Mouse (Mus musculus): ENCODE results near the gene Fam8a1.
A peak's percentile ranks its signal among the peaks of the same experiment; 100 is the strongest.

The Fam8a1 gene

GRCm38 (mm10) chr13:46669048-46669619 lies at the start of gene Fam8a1:
Fam8a1 (plus strand) TSS chr13:46669522.
- peak; percentile 85 for DNase-seq (ENCODE audit: low spot score)

- DNase-seq (ENCODE audit: low spot score), result peak; percentile 32
Measured at GRCm38 (mm10) chr13:46619633-46620032, 49.7 kb upstream of the Fam8a1 start.

- no peak for DNase-seq (ENCODE audit: low spot score)
Measured at GRCm38 (mm10) chr13:46620964-46621757, 48.2 kb upstream of the Fam8a1 start.

GRCm38 (mm10) chr13:46626608-46627007 lies 42.7 kb upstream of the Fam8a1 start:
- DNase-seq (ENCODE audit: low spot score), result no peak

- DNase-seq (ENCODE audit: low spot score), result no peak
Measured at GRCm38 (mm10) chr13:46627841-46628240, 41.5 kb upstream of the Fam8a1 start.

- no peak for DNase-seq (ENCODE audit: low spot score)
Measured at GRCm38 (mm10) chr13:46629391-46629790, 39.9 kb upstream of the Fam8a1 start.

GRCm38 (mm10) chr13:46632796-46633195 lies 36.5 kb upstream of the Fam8a1 start:
- DNase-seq (ENCODE audit: low spot score), result no peak

GRCm38 (mm10) chr13:46633320-46634132 lies 35.8 kb upstream of the Fam8a1 start:
- peak; percentile 61 for DNase-seq (ENCODE audit: low spot score)

- DNase-seq (ENCODE audit: low spot score), result no peak
Measured at GRCm38 (mm10) chr13:46634133-46634488, 35.2 kb upstream of the Fam8a1 start.

GRCm38 (mm10) chr13:46640608-46641468 lies 28.5 kb upstream of the Fam8a1 start:
- DNase-seq (ENCODE audit: low spot score), result no peak

- DNase-seq (ENCODE audit: low spot score), result no peak
Measured at GRCm38 (mm10) chr13:46642318-46642717, 27.0 kb upstream of the Fam8a1 start.

GRCm38 (mm10) chr13:46644175-46644574 lies 25.1 kb upstream of the Fam8a1 start:
- DNase-seq (ENCODE audit: low spot score), result no peak

- DNase-seq (ENCODE audit: low spot score), result no peak
Measured at GRCm38 (mm10) chr13:46645476-46645875, 23.8 kb upstream of the Fam8a1 start.

- no peak for DNase-seq (ENCODE audit: low spot score)
Measured at GRCm38 (mm10) chr13:46651853-46652252, 17.5 kb upstream of the Fam8a1 start.

GRCm38 (mm10) chr13:46652671-46653070 lies 16.7 kb upstream of the Fam8a1 start:
- DNase-seq (ENCODE audit: low spot score), result no peak

- no peak for DNase-seq (ENCODE audit: low spot score)
Measured at GRCm38 (mm10) chr13:46653671-46654070, 15.7 kb upstream of the Fam8a1 start.

GRCm38 (mm10) chr13:46654566-46654965 lies 14.8 kb upstream of the Fam8a1 start:
- DNase-seq (ENCODE audit: low spot score), result no peak

GRCm38 (mm10) chr13:46659211-46659610 lies 10.1 kb upstream of the Fam8a1 start:
- DNase-seq (ENCODE audit: low spot score), result no peak

GRCm38 (mm10) chr13:46663461-46663964 lies 5.8 kb upstream of the Fam8a1 start:
- DNase-seq (ENCODE audit: low spot score), result peak; percentile 72

GRCm38 (mm10) chr13:46669620-46670271 lies 424 bp downstream of the Fam8a1 start:
- DNase-seq (ENCODE audit: low spot score), result no peak

GRCm38 (mm10) chr13:46670514-46670913 lies 1.2 kb downstream of the Fam8a1 start:
- DNase-seq (ENCODE audit: low spot score), result no peak
